Mouse (Mus musculus): Measurements from ENCODE around the gene AA792892. TPM values are rescaled to one million over a fixed set of nuclear protein-coding genes. Genes with fewer than 3 reads are reported as not detected.

Gene AA792892
- not detected in 2 replicates for polyA plus RNA-seq (2015; fragmentation: Nextera tagmentation; extraction: Ambion mirVana)

DNA sequence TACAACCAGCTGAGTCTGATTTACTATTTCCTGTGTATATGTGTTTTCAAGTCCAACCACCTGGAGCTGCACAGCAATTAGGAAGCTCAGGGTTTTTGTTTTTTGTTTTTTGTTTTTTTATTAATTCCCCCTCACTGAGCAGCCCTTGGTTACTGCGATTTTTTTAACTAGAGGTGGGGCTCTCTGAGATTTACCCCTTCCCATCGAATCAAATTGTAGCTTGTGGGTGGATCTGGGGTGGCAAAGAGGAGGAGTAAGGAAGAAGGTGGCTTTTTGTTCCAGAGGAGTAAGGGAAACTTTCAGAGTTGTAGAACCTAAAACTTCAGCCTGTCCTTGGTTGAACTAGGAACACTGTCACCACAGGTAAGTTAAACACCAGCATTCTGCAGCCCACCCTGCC lies at the start of gene AA792892:
TSS of gene AA792892 (plus strand) at position 301 of the 400 bp plus-strand sequence.

DNA sequence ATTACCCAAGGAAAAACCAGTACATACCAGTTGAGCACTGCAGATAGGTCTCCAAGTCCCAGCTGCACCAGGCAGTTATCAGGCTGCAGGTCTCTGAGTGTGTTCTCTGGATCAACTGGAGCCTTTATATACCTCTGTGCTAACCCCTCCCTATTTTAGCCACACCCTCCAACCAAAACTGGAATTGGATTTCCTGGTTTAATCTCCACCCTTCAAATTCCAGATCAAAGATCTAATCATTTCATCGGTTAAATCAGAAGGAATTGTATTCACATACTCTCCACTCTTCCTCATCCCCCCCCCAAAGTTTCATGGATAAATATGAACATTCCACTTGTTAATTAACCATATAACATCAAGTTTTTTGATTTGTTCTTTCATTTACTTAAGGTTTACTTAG lies 32.9 kb upstream of the AA792892 start, which contains the start of gene A430089I19Rik:
TSS of gene A430089I19Rik (minus strand) at position 101 of the 400 bp plus-strand sequence.

DNA sequence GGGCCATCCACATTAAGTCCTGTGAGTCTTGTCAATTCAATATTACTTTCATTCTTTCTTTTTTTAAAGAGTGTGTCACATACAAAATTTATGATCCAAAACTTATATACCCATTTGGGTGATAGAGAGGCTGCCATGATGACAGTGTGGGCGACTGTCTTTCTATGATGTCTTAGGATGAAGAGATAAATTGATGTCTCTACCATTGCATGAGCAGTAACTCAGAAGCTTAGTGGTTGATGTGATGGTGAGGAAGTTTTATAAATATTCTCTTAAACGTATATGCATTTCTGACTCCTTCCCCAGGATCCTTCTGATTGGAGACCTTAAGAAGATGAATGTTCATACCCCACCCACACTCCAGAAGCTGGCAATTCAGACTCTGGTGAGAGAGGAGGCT lies 25.4 kb upstream of the AA792892 start, which contains the start of gene Gm6502:
TSS of gene Gm6502 (plus strand) at position 301 of the 400 bp plus-strand sequence.

Other genes starting within 250 kb of the AA792892 start
- not detected in 2 replicates for gene Gm3106, start 121.7 kb upstream of the AA792892 start, polyA plus RNA-seq (2015; fragmentation: Nextera tagmentation; extraction: Ambion mirVana)
- not detected in 2 replicates for gene A430089I19Rik, start 33.0 kb upstream of the AA792892 start, polyA plus RNA-seq (2015; fragmentation: Nextera tagmentation; extraction: Ambion mirVana)
- gene Gm6502, start 25.3 kb upstream of the AA792892 start, polyA plus RNA-seq (2015; fragmentation: Nextera tagmentation; extraction: Ambion mirVana), result not detected in 2 replicates
- gene Gm7682, start 106.0 kb downstream of the AA792892 start, polyA plus RNA-seq (2015; fragmentation: Nextera tagmentation; extraction: Ambion mirVana), result not detected in 2 replicates
- not detected in 2 replicates for gene Gm3139, start 186.5 kb downstream of the AA792892 start, polyA plus RNA-seq (2015; fragmentation: Nextera tagmentation; extraction: Ambion mirVana)

All from urinary bladder, postnatal 0 days (tissue).